Mouse (Mus musculus) stomach, embryonic 15.5 days (tissue): Measurements from ENCODE around the gene Capn1. TPM values are rescaled to one million over a fixed set of nuclear protein-coding genes. Genes with fewer than 3 reads are reported as not detected.

ENCODE experiments used
- ATAC-seq: fragments of 200-750 bp; cut with Nextera tagmentation; 2 replicates; pipeline ENCODE4 v1.8.0; 2017; ENCODE audit warnings: low read depth, moderate number of reproducible peaks, moderate TSS enrichment; ENCODE audit not compliant: insufficient read depth, low FRiP score
- H3K27ac ChIP-seq: fragments of 300-500 bp; sonication (generic); 2 replicates; pipeline ENCODE4 v1.5.1; 2015; ENCODE audit warnings: mild to moderate bottlenecking, inconsistent platforms
- H3K27me3 ChIP-seq: fragments of 300-500 bp; sonication (generic); replicated peaks from 2 replicates; pipeline ENCODE4 v1.6.1; 2015; ENCODE audit warnings: inconsistent platforms
- H3K36me3 ChIP-seq: fragments of 300-500 bp; sonication (generic); 2 replicates; pipeline ENCODE4 v1.6.1; 2015; ENCODE audit warnings: inconsistent platforms
- H3K4me1 ChIP-seq: fragments of 300-500 bp; sonication (generic); 2 replicates; pipeline ENCODE4 v1.6.1; 2015; ENCODE audit warnings: inconsistent platforms
- H3K4me2 ChIP-seq: fragments of 300-500 bp; sonication (generic); 2 replicates; pipeline ENCODE4 v1.6.1; 2015; ENCODE audit warnings: mild to moderate bottlenecking, inconsistent platforms
- H3K4me3 ChIP-seq: fragments of 300-500 bp; sonication (generic); replicated peaks from 2 replicates; pipeline ENCODE4 v1.5.1; 2015; ENCODE audit warnings: inconsistent platforms
- H3K9ac ChIP-seq: fragments of 300-500 bp; sonication (generic); 2 replicates; pipeline ENCODE4 v1.6.1; 2015; ENCODE audit warnings: inconsistent platforms
- H3K9me3 ChIP-seq: fragments of 300-500 bp; sonication (generic); 2 replicates; pipeline ENCODE4 v1.6.1; 2016; ENCODE audit warnings: inconsistent platforms
- WGBS: fragments of 180-500 bp; shearing (Covaris S2); methylation state at CpG from one replicate; pipeline ENCODE4 v1.1.7; 2015; 5-methylcytosine and 5-hydroxymethylcytosine counted together
- polyA plus RNA-seq: library from polyadenylated mRNA; unstranded; fragments of >200 nt; fragmentation: Nextera tagmentation; extraction: Ambion mirVana; gene quantifications from 2 replicates; pipeline ENCODE4 v1.2.1, GENCODE M21; 2015

The Capn1 gene
- polyA plus RNA-seq, 1 experiment from 2014 or later = 16.4 TPM

GRCm38 (mm10) chr19:5980477-5980876 lies 35.2 kb downstream of the Capn1 start:
- Histone ChIP-seq H3K4me1 (no peaks in the 10 kb centered on the region), H3K9me3 (no peaks in the 10 kb centered on the region), H3K9ac (no peak overlapping the region), H3K36me3 (no peaks in the 10 kb centered on the region), H3K4me2 (no peak overlapping the region), H3K27me3 (no peaks in the 10 kb centered on the region), H3K4me3 (no peak overlapping the region), H3K27ac (no peak overlapping the region)
- WGBS = 74% methylated on average over 9 of the region's 9 CpGs
- no peak for ATAC-seq

GRCm38 (mm10) chr19:5977717-5978116 lies 38.0 kb downstream of the Capn1 start:
- no peak for ATAC-seq
- Histone ChIP-seq H3K27ac (no peak overlapping the region), H3K36me3 (no peaks in the 10 kb centered on the region), H3K4me1 (no peaks in the 10 kb centered on the region), H3K4me2 (no peak overlapping the region), H3K27me3 (no peaks in the 10 kb centered on the region), H3K9me3 (no peaks in the 10 kb centered on the region), H3K9ac (no peak overlapping the region), H3K4me3 (no peak overlapping the region)
- WGBS = 62% methylated on average over 3 of the region's 3 CpGs

DNA sequence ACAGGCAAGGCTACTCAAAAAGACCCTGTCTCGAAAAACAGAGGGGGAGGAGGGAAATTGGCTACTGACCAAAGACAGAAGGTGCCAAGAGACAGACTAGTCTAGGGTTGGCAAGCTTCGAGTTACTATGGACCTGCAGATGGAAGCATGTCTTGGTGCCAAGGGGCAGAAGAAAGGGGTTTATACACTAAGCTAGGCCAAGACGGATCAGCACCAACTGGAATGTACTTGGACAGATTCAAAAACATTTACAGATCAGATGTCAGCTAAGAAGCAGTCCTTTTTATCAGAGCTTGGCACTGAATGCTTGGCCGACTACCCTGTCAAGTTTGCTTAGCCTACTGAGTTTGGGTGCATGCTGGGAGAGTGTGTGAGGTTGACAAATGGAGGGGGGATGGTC lies 40.0 kb downstream of the Capn1 start:
- no peak overlapping the region for H3K27ac ChIP-seq
- no peaks in the 10 kb centered on the region for H3K4me1 ChIP-seq
- WGBS = 73% methylated on average over 4 of the region's 4 CpGs
- H3K9me3 ChIP-seq = no peaks in the 10 kb centered on the region
- H3K27me3 ChIP-seq = no peaks in the 10 kb centered on the region
- H3K36me3 ChIP-seq = no peaks in the 10 kb centered on the region
- H3K4me3 ChIP-seq = no peak overlapping the region
- H3K9ac ChIP-seq = no peak overlapping the region
- no peak for ATAC-seq
- H3K4me2 ChIP-seq = no peak overlapping the region

DNA sequence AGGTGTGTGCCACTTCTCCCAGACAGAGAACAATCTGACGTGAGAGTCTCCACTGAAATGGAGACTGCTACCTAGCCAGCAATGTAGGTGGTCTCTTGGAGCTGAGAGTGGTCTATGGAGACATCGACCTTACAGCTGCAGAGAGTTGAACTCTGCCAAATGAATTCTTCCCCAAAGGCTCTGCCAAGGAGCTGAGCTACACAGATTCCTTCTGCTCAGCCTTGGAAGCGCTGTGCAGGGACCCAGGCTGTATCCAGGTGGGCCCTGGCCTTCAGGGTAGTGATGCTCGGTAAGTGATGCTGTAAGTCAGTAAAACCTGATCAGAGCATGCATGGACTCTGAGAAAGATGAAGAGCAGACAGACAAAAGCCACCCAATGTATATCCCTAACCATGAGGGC lies 40.6 kb downstream of the Capn1 start:
- H3K9ac ChIP-seq = no peak overlapping the region
- H3K4me2 ChIP-seq = no peak overlapping the region
- no peak overlapping the region for H3K4me3 ChIP-seq
- no peak for ATAC-seq
- WGBS = 66% methylated on average over 4 of the region's 4 CpGs
- no peaks in the 10 kb centered on the region for H3K4me1 ChIP-seq
- no peaks in the 10 kb centered on the region for H3K36me3 ChIP-seq
- H3K27ac ChIP-seq = no peak overlapping the region
- H3K9me3 ChIP-seq = no peaks in the 10 kb centered on the region
- no peaks in the 10 kb centered on the region for H3K27me3 ChIP-seq

GRCm38 (mm10) chr19:5967664-5968063 lies 48.0 kb downstream of the Capn1 start:
- peak; percentile 78; the same call in 1 of the 2 replicates for ATAC-seq

GRCm38 (mm10) chr19:5966786-5967185 lies 48.9 kb downstream of the Capn1 start:
- no peak overlapping the region for H3K9ac ChIP-seq
- 62% methylated on average over 6 of the region's 6 CpGs for WGBS
- no peaks in the 10 kb centered on the region for H3K27me3 ChIP-seq
- H3K27ac ChIP-seq = no peak overlapping the region
- no peak overlapping the region for H3K4me3 ChIP-seq
- peaks cover 17% of the 10 kb centered on the region for H3K4me1 ChIP-seq
- H3K9me3 ChIP-seq = no peaks in the 10 kb centered on the region
- H3K4me2 ChIP-seq = no peak overlapping the region
- 0 out of 2 replicates have a peak, but pooled peaks have one; percentile 28 for ATAC-seq
- H3K36me3 ChIP-seq = no peaks in the 10 kb centered on the region

More at GRCm38 (mm10) chr19:5967664-5968063, 48.0 kb downstream of the Capn1 start:
- H3K36me3 ChIP-seq = no peaks in the 10 kb centered on the region
- H3K9ac ChIP-seq = no peak overlapping the region
- H3K27ac ChIP-seq = no peak overlapping the region
- no peak overlapping the region for H3K4me2 ChIP-seq
- peaks cover 13% of the 10 kb centered on the region for H3K4me1 ChIP-seq
- H3K4me3 ChIP-seq = no peak overlapping the region
- H3K27me3 ChIP-seq = no peaks in the 10 kb centered on the region
- no peaks in the 10 kb centered on the region for H3K9me3 ChIP-seq
- WGBS = 78% methylated on average over 10 of the region's 10 CpGs

- 94% methylated on average over 2 of the region's 2 CpGs for WGBS
- H3K36me3 ChIP-seq = 0 out of 2 replicates have a peak, but pooled peaks cover 3% of the 10 kb centered on the region
- peaks cover 22% of the 10 kb centered on the region for H3K4me1 ChIP-seq
- H3K27me3 ChIP-seq = no peaks in the 10 kb centered on the region
- no peak overlapping the region for H3K4me3 ChIP-seq
- ATAC-seq = no peak
- H3K27ac ChIP-seq = no peak overlapping the region
- H3K4me2 ChIP-seq = no peak overlapping the region
- no peaks in the 10 kb centered on the region for H3K9me3 ChIP-seq
- H3K9ac ChIP-seq = no peak overlapping the region
These were observed 49.8 kb downstream of the Capn1 start for GRCm38 (mm10) chr19:5965910-5966309.

DNA sequence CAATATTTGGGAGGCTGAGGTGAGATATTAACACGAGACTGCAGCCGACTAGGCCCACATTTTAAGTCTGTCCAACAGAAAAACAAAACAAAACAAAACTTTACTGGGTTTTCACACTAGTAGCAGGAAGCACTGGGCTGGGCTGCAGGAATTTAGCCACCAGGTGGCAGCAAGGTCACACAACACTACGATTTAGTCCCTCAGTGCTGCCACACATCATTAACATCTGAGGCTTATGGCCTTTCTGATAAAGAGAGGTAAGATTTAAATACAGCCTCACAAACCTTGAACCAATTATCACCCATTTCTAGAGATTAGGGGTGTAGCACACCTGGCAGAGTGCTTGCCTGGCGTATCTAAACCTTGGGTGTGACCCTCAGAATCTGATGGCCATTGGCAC lies 50.4 kb downstream of the Capn1 start:
- Histone ChIP-seq H3K4me2 (peak overlapping the region; percentile 72; the same call in 1 of the 2 replicates), H3K4me1 (peaks cover 22% of the 10 kb centered on the region), H3K36me3 (0 out of 2 replicates have a peak, but pooled peaks cover 3% of the 10 kb centered on the region), H3K9ac (no peak overlapping the region), H3K27me3 (no peaks in the 10 kb centered on the region), H3K9me3 (no peaks in the 10 kb centered on the region), H3K27ac (no peak overlapping the region), H3K4me3 (no peak overlapping the region)
- ATAC-seq = 0 out of 2 replicates have a peak, but pooled peaks have one; percentile 32
- 9% methylated on average over 4 of the region's 4 CpGs for WGBS

GRCm38 (mm10) chr19:5964804-5965203 lies 50.9 kb downstream of the Capn1 start:
- H3K4me1 ChIP-seq = peaks cover 22% of the 10 kb centered on the region
- no peaks in the 10 kb centered on the region for H3K9me3 ChIP-seq
- peak overlapping the region; percentile 72 for H3K4me2 ChIP-seq
- 0 out of 2 replicates have a peak, but pooled peaks cover 3% of the 10 kb centered on the region for H3K36me3 ChIP-seq
- H3K27ac ChIP-seq = no peak overlapping the region
- no peak overlapping the region for H3K9ac ChIP-seq
- peak overlapping the region; percentile 67; the same call in 1 of the 2 replicates for H3K4me3 ChIP-seq
- no peak for ATAC-seq
- 88% methylated on average over 2 of the region's 2 CpGs for WGBS
- no peaks in the 10 kb centered on the region for H3K27me3 ChIP-seq

DNA sequence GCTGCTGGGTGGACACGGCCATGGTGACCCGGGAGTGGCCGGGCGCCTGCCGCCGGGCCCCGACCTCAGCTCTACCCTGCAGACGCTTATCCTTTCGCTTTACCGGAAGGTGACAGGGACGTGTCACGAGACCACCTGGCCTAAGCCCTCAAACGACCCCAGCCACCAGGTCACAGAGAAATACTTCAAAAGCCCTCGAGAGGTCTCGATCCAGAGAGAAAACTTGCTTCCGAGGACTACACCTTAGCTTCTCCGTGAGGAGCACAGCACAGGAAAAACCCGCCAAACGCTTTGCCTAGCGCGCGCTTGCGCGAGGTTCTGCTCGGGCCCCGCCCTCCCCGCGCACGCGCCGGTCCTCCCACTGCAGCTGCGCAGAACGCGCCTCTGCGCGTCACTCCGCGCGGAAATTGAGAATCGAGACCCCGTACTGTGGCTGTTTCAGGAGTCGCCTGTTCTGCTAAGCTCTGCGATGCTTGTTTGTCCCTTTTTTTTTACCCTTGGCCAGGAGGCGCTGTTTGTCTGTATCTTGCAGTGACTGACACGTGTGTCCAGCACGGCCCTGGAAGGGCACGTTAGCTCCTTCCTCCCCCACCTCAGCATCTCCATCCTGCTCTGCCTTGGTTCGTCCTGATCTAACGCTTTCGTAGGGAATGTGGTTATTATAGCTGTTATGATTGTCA lies 51.7 kb downstream of the Capn1 start, which contains the start of gene Pola2:
TSS of gene Pola2 (minus strand) at position 320 of the 680 bp plus-strand sequence.
- H3K4me2 ChIP-seq = peak within 1 kb of the TSS; percentile 72
- WGBS = 0% methylated on average over 50 of the region's 50 CpGs
- H3K27ac ChIP-seq = peak within 1 kb of the TSS; percentile 69
- ATAC-seq = peak; percentile 84
- peak within 1 kb of the TSS; percentile 67 for H3K4me3 ChIP-seq
- H3K36me3 ChIP-seq = peaks cover 5% of the 10 kb centered on the region
- H3K4me1 ChIP-seq = peaks cover 22% of the 10 kb centered on the region
- H3K27me3 ChIP-seq = no peaks in the 10 kb centered on the region
- no peaks in the 10 kb centered on the region for H3K9me3 ChIP-seq
- H3K9ac ChIP-seq = peak within 1 kb of the TSS; percentile 51

DNA sequence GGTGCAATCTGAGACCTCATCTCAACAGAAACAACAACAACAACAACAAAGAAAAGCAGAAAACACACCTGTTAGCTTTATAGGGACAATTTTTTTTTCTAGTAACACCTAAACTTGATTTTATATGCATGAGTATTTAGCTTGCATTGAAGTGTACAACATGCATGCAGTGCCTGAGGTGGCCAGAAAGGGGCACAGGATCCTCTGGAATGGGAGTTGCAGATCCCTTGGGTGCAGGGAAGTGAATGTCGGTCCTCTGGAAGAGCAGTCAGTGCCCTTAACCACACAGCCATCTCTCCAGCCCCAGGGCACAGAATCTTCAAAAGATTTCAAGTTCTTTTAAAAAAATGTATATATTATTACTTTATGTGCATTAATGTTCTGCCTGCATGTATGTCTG lies 53.0 kb downstream of the Capn1 start:
- Histone ChIP-seq H3K4me3 (peak overlapping the region; percentile 67), H3K27ac (no peak overlapping the region), H3K4me2 (peak overlapping the region; percentile 72), H3K36me3 (peaks cover 14% of the 10 kb centered on the region), H3K9ac (no peak overlapping the region), H3K4me1 (peaks cover 22% of the 10 kb centered on the region), H3K27me3 (no peaks in the 10 kb centered on the region), H3K9me3 (no peaks in the 10 kb centered on the region)
- 23% methylated on average over 1 of the region's 1 CpGs for WGBS
- no peak for ATAC-seq

DNA sequence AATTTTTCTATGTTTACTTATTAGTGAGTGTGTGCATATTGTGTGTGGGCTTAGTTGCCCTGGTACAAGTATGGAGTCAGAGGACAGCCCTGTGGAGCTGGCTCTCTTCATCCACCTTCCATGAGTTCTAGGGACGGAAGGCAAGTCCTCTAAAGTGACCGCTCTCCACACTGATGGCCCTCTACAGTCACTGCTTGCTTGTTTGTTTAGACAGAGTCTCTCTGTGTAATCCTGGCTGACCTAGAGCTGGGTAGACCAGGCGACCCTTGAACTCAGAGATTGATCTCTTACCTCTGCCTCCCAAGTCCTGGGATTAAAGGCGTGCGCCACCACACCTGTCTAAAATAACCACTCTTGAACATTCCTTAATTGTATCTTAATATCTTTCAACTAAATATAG lies 58.3 kb downstream of the Capn1 start:
- no peak for ATAC-seq
- H3K4me2 ChIP-seq = no peak overlapping the region
- peaks cover 18% of the 10 kb centered on the region for H3K4me1 ChIP-seq
- WGBS = 79% methylated on average over 5 of the region's 5 CpGs
- H3K36me3 ChIP-seq = peaks cover 18% of the 10 kb centered on the region
- H3K4me3 ChIP-seq = no peak overlapping the region
- H3K9ac ChIP-seq = no peak overlapping the region
- no peak overlapping the region for H3K27ac ChIP-seq
- no peaks in the 10 kb centered on the region for H3K27me3 ChIP-seq
- no peaks in the 10 kb centered on the region for H3K9me3 ChIP-seq
